Mouse (Mus musculus) olfactory bulb, adult 2 months (tissue): Measurements from ENCODE around the gene Cstad. TPM values are rescaled to one million over a fixed set of nuclear protein-coding genes. Genes with fewer than 3 reads are reported as not detected.

Source experiments
- H3K27ac ChIP-seq: fragments of 200-500 bp; 2 replicates; pipeline ENCODE4 v1.5.1; 2012; ENCODE audit warnings: low read depth, low read length; ENCODE audit not compliant: insufficient read depth
- H3K4me1 ChIP-seq: fragments of 200-500 bp; 2 replicates; pipeline ENCODE4 v1.6.1; 2012; ENCODE audit warnings: low read length; ENCODE audit not compliant: control insufficient read depth, insufficient read depth
- H3K4me3 ChIP-seq: fragments of 200-500 bp; 2 replicates; pipeline ENCODE4 v1.5.1; 2012; ENCODE audit warnings: mild to moderate bottlenecking, low read depth, low read length, moderate library complexity; ENCODE audit not compliant: insufficient read depth
- CTCF ChIP-seq: fragments of 200-500 bp; IDR thresholded peaks from 2 replicates; pipeline ENCODE4 v1.5.1; 2012; ENCODE audit warnings: low read depth, mild to moderate bottlenecking, low read length, moderate library complexity; ENCODE audit not compliant: insufficient read depth
- POLR2A ChIP-seq: fragments of 200-500 bp; IDR thresholded peaks from 2 replicates; pipeline ENCODE4 v1.6.1; 2012; ENCODE audit warnings: mild to moderate bottlenecking, low read depth, low read length, moderate library complexity; ENCODE audit not compliant: insufficient read depth
- WGBS: fragments of 180-500 bp; shearing (Covaris S2); methylation state at CpG from one replicate; pipeline ENCODE4 v1.1.7; 2018; 5-methylcytosine and 5-hydroxymethylcytosine counted together
- polyA plus RNA-seq: library from polyadenylated mRNA; stranded (reverse); fragments of >200 nt; gene quantifications from 2 replicates; pipeline ENCODE4 v1.2.4, GENCODE M21; 2012; ENCODE audit warnings: low replicate concordance; ENCODE audit not compliant: missing spikeins, insufficient read depth, insufficient read length

The Cstad gene
- polyA plus RNA-seq, 1 experiment: not detected

DNA sequence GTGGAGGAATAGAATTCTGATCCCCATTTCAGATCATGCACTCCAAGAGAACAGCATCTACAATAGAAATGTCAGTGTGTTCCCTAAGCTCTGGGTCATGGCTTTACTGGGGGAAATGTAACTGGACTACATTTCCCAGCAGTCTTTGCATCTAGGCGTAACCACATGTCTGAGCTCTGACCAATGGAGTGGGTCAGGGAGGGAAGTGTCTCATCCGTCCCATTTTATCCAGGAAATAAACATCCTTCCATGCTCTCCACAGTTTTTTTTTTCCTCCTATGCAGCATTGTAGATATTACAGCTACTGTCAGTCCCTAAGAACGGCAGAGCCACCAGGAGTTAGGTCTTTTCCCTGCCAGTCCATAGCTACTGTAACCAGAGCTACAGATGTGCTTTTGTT, 3.9 kb upstream of the Cstad start:
- peaks cover 39% of the 10 kb centered on the region for H3K4me1 ChIP-seq
- H3K4me3 ChIP-seq: no peak overlapping the region
- WGBS: 2% methylated on average over 3 of the region's 3 CpGs
- TF ChIP-seq CTCF: no peak
- no peak for TF ChIP-seq POLR2A
- H3K27ac ChIP-seq: peak overlapping the region; percentile 38; the same call in 1 of the 2 replicates

DNA sequence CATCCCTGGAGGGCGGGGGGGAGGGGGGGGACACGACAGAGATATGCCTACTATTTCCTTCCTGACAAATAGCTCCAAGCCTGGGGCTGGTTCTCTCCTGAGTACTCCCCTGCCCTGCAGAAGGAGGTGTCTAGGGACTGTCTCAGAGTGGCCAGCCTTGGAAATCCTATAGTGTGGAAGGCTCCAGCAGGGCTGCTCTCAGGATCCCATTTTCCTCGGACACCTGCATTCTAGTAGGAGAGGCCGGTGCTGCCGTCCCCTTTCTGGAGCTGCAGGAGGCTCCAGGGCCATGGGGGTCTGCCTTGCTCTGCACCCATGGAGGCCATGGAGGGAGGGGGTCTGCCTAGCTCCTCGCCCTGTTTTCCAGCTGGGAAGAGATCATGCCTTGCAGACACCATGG, 2.4 kb upstream of the Cstad start:
- Histone ChIP-seq H3K4me1 (peaks cover 37% of the 10 kb centered on the region), H3K4me3 (no peak overlapping the region), H3K27ac (no peak overlapping the region)
- 77% methylated on average over 6 of the region's 6 CpGs for WGBS
- TF ChIP-seq POLR2A (no peak), CTCF (no peak)

DNA sequence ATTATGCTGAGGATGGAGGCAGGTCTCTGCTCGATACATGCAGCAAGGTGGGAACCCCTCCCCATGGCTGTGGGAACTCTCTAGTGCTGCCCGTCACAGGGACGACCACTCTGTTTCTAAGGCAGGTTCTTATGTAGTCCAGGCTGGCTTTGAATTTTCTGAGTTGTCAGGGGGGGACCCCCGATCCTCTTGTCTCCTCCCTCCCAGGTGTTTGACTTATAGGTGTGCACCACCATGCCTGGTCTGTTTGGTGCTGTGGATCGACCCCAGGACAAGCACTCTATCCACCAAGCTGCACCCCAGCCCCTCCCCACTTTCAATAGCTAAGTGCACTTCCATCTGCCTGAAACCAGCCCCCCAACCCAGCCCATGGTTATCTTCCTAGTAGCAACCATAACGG, 1.9 kb upstream of the Cstad start:
- Histone ChIP-seq H3K27ac (peak overlapping the region; percentile 99; the same call in 1 of the 2 replicates), H3K4me1 (peaks cover 37% of the 10 kb centered on the region), H3K4me3 (no peak overlapping the region)
- TF ChIP-seq CTCF: no peak
- TF ChIP-seq POLR2A: no peak
- WGBS: 85% methylated on average over 6 of the region's 6 CpGs

DNA sequence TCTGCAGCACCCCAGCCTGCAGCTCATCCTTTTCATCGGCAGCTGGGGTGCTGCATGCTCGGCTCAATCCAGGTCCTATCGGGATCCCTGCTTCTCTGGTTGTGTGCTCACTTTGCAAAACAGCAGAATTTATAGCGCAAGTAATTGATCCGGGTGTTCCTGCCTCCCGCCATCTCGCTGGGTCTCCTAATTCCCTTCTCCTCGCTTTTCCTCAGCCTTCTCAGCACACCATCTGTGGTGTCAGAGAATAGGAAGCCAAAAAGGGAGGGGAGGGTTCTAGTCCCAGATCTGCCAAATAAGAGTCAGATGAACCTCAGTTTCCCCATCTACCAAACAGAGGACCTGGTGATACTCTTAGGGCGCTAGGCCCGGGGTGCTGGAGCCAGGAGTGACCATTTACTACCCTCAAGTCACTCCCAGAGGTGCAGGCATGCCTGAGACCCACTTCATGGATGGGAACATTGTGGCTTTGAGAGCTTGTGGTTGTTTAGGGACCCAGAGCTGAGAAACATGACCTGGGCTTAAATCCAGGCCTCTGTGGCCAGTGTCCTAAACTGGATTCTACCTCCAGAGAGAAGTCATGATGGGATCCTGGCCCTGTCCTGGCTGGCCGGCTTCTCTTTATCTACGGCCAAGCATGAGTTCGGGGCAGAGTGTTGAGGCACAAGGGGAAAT, 1.1 kb upstream of the Cstad start:
- WGBS: 55% methylated on average over 13 of the region's 13 CpGs
- peak overlapping the region; percentile 99 for H3K27ac ChIP-seq
- H3K4me3 ChIP-seq: no peak overlapping the region
- H3K4me1 ChIP-seq: peaks cover 37% of the 10 kb centered on the region
- TF ChIP-seq CTCF (no peak), POLR2A (no peak)

DNA sequence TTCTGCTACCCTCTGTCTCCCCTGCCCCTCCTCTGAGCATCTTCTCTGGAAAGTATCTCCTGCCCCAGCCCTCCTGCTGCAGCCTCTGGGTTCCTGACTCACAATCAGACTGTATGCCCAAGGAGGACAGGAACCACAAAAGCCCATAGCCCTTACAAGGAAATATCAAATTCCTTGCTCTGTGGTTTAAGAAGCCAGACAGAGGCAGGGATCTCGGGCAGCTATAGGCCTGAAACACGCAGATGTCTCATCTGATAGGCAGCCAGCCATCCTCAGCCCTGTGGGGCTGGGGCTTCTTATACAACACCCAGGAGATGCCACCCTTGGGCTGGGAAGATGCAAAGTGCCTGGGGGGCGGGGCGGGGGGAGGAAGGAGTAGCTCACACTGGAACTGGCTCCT, 956 bp downstream of the Cstad start:
- Histone ChIP-seq H3K4me1 (peaks cover 43% of the 10 kb centered on the region), H3K4me3 (no peak overlapping the region), H3K27ac (peak overlapping the region; percentile 81)
- 83% methylated on average over 4 of the region's 4 CpGs for WGBS
- TF ChIP-seq CTCF: no peak
- no peak for TF ChIP-seq POLR2A

DNA sequence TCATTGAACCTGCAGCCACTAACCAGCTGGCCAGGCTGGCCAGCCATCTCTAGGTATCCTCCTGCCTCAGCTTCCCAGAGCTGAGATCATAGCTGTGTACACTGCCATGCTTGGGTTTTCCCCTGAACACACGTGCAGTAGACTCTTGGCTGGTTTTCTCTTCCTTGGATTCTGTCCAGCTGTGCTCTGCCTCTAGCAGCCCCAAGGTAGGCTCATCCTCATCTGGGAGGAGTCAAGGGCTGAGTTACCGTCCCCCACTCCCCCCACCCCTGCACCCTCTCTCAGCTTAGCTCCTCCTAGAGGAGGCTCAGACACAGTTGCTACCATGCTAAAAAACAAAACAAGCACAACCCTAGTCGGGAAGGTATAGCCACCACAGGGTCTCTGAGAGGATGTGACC, 4.8 kb downstream of the Cstad start:
- 40% methylated on average over 3 of the region's 3 CpGs for WGBS
- H3K4me3 ChIP-seq: no peak overlapping the region
- H3K27ac ChIP-seq: 0 out of 2 replicates have a peak overlapping the region, but pooled peaks have one; percentile 55
- no peak for TF ChIP-seq POLR2A
- no peak for TF ChIP-seq CTCF
- H3K4me1 ChIP-seq: peaks cover 33% of the 10 kb centered on the region

DNA sequence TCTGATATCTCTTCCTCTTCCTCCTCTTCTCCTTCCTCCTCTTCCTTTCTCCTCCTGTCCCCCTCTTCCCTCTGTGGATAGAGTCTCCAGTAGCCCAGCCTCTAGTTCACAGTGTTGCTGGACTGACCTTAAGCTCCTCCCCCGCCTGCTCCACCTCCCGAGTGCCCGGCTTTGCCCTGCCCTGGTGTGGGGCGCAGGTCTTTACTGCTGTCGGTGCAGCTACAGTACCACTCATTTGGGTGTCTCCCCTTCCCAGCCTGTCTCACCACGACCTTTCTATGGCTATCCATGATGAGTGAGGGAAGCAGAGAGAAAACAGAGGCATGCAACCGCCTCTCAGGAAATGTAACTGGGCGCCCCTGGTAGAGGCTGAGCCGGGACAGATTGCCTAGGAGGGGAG, 5.5 kb downstream of the Cstad start:
- H3K27ac ChIP-seq: 0 out of 2 replicates have a peak overlapping the region, but pooled peaks have one; percentile 55
- TF ChIP-seq POLR2A (no peak), CTCF (no peak)
- WGBS: 30% methylated on average over 9 of the region's 9 CpGs

DNA sequence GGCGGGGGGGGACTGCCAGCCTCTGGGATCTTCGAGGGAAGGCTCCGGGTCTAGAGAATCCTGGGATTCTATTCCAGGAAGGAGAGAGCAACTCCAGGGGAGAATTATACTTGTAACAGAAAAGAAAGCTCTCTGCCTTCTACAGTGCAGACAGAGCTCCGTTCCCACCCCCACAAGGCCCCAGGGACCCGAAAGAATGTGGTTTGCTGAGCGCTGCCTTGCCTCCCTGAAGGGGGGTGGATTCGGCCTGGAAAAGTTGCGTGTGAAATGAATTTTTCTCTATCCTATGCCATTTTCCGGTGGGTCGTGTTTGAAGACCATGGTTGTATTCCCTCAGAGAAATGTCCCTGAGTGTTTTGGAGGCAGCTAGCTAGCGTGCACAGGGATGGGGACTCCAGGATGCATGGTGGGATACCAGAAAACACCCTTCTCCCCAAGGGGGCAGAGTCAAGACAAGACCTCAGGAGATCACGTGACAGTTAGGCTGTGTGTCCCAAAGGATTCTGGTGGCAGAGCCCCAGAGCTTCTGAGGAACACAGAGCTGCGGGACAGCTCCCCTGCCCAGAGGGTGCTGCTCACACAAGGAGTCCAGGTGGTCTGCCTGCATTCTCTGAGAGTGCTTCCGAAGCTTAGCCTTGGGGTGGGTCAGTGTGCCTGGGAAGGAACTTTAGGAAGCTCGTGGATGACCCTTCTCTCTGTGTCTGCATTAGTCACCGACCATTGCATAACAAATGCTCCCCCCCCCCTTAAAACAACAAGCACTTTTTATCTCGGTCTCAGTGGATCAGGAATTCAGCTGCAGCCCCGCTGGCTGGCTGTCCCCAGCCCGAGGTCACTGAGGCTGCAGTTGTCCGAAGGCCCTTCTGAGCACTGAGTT, 6.4 kb downstream of the Cstad start:
- WGBS: 21% methylated on average over 20 of the region's 20 CpGs
- no peak for TF ChIP-seq POLR2A
- TF ChIP-seq CTCF: no peak
- Histone ChIP-seq H3K4me3 (no peak overlapping the region), H3K27ac (peak overlapping the region; percentile 6; the same call in 1 of the 2 replicates), H3K4me1 (peaks cover 31% of the 10 kb centered on the region)

More for the DNA sequence above, 5.5 kb downstream of the Cstad start:
- Histone ChIP-seq H3K4me1 (peaks cover 34% of the 10 kb centered on the region), H3K4me3 (no peak overlapping the region)

DNA sequence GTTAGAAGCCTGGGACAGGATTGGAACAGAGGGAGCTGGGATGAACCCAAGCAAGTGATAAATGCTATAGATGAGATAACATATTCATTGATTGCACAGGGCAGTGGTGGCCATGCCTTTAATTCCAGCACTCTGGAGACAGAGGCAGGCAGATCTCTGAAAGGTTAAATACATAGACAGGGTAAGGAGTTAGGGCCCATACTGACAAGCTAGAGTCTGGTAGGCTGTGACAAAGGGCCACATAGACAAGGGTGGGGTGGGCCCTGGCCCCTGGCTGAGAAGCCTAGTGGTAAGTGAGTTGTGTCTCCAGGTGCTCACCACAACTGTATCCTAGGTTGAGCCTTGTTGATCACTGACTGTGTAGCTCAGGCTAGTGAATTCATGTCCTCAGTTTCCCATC, 7.6 kb downstream of the Cstad start:
- Histone ChIP-seq H3K27ac (no peak overlapping the region), H3K4me3 (no peak overlapping the region), H3K4me1 (peaks cover 40% of the 10 kb centered on the region)
- TF ChIP-seq CTCF (no peak), POLR2A (no peak)
